Mouse (Mus musculus): ENCODE measurements at regions not wholly inside any gene's neighbourhood (a gene's known extent, or its start where the extent isn't known, plus 50 kb on each side); places are given as distances from the start of the nearest gene placed in this dataset.

DNA sequence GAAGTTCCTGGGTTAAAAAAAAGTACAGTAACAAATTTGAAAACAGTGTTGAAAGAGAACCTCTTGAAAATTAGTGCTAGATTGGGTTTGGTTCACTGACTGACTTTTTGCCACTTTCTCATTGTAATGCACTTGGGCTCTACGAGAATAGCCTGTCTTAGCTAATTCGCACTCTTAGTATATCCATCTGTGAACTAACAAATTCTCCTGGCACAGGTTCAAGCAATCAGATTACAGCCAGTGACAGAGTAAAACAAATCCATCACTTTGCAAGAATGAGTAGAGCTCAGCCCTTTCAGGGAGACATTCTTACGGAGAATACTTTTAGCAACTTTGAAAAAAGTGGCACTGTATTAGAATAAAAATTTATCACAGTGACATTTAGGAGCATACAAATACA is 331.9 kb upstream of the Robo2 start:
- DNase-seq (ENCODE audit: low spot score in 2 of 2), result peak in 1 of 2 experiments; percentile 12

DNA sequence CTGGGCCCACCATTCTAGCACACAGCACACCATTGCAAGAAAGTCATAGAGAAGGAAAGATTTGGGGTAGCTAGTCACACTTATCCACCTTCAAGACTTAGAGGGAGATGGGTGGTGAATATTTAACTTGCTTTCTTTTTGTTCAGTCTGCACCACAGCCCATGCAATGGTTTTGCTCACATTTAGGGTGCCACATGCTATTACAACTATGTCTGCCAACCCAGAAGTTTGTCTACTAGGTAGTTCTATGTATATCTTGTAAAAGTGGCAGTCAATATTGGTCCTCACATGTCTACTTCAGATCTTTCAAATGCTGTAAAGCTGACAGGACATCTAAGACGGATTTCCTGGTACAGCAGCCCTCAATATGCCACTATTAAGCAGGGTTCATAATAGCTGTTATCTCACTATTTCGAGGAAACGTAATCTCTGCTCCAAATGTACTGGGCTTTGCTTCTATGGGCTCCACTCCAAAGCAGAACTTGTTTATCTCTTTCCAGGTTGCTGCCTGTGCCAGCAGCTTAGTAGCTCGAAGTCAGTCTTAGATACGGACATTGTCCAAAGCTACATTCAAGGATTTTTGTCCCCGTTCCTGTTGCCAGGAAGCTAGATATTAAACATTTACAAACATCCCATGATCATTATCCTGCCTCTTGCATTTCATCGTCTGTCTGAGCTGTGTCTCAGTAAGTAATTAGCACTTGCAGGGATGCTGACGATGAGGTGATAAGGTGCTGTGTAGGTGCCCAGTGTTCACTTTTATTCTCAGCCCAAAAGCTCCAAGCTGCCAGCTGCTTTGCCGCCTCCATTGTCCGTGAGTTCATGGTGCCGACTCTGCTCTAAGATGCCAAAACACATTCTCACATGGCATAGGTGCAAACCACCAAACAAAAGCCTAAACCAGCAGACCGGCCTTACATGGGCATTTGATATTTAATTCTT is 327.8 kb upstream of the Robo2 start:
- peak in 1 of 2 experiments; percentile 4 for DNase-seq (ENCODE audit: low spot score in 2 of 2)

DNA sequence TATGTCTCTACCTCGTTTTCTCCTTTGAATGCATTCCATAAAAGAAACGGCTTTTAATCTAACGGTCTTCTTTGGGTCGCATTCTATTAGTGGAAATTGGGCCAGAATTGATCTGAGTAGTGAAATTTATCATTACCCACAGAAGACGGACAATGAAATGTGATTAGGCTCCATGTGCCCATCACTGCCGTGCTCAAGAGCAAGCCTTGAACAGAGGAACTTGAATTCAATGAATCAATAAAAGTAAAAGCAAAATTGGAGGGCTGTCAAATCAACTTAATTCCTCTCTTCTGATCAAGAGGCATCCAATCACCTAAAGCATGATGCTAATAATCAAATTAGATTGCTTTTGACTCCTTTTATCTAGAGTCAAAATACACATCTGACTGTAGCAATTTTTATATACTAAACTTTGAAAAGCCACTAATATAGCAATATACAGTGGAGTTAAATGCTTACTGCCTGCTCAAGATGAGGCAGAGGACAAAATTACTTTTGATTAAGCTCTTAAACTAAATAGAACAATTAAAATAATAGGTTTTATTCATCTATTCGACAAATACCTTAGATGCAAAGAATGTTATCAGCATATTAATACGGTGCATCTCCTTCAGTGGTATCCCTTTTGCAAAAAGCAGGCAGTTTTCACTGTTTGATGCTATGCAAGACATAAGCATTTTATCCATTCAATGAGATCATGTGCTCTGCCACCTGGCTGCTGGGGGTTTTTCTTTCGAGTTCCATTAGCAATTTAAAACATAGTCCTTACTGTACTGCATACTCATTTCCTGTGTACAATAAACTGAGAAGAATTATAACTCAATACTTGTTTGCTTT is 321.5 kb upstream of the Robo2 start:
- no peak for DNase-seq (ENCODE audit: low spot score in 2 of 2)

DNA sequence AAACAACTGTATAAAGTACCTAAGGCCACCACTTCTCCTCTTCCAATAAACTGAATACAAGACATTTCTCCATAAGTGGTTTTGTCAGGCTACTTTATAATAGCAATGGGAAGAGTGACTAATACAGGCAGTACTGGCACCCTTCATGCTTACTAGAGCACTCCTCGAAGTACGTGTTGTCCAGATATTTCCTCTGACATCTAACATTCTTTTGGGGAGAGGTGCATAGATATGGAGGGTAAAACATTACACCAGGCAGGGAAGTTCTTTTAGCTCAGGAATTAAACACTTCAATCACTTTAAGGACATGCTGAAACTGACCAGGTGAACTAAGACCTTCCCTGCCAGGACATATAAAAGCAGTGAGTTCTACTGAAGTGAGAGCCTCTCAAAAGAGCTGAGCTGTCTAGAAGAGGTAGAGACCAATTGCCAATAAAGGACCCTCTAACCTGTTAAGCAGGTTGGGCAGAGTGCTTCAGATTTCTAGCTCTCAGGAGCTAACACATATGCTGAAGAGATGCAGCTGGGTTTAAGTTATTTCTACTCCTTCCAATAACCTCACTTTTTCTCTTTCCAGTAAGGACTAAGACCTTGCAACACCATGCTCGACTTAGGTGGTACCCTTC is 318.7 kb upstream of the Robo2 start:
- no peak for DNase-seq (ENCODE audit: low spot score in 2 of 2)

DNA sequence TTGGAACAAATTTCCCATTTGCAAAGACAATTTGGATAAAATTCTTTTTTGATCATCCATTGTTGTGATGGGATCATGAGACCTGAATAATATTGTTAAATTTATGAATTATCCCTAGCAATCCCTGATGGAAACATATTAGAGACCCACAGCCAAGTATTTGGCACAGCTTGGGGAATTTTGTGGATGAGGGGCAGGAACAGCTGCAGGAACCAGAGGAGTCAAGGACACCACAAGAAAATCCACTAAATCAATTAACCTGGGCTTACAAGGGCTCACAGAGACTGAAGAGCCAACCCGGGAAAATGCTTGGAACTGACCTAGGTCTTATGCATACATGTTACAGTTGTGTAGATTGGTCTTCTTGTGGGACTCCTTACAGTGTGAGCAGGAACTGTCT is 311.6 kb upstream of the Robo2 start:
- DNase-seq (ENCODE audit: low spot score in 2 of 2), result no peak

DNA sequence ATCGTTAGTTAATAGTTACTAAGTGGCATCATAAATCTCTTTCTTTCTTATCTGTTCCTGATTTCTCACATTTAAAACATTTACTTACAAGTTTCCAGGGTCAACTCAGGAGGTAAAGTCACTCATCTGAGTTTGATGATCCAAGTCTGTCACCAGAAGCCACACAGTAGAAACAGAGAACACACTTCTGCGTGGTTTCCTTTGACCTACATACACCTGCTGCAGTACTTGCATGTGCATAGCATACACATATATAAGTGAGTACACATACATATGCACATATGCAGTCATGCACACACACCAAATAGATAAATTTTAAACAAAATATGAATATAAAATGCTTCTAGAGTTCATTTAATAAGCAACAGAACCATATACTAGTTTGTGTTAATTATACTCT is 306.5 kb upstream of the Robo2 start:
- DNase-seq (ENCODE audit: low spot score in 2 of 2), result no peak

DNA sequence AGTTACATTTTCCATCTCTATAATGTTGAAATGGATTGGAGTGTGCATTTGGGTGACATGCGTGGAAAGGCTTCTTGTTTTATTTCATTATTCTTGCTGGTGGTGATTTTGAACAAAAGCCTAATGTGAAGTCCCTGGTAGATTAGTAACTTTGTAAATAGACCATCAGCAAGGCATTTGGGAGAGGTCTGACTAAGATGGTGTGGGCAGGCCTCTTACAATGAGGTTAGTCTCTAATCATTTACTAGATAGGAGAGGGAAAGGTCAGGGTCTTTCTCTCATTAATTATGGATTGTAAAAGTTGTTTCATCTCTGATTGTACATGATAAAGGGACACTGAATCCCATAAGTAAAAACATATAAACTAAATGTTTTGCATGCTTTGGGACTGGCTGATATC is 306.0 kb upstream of the Robo2 start:
- no peak for DNase-seq (ENCODE audit: low spot score in 2 of 2)

DNA sequence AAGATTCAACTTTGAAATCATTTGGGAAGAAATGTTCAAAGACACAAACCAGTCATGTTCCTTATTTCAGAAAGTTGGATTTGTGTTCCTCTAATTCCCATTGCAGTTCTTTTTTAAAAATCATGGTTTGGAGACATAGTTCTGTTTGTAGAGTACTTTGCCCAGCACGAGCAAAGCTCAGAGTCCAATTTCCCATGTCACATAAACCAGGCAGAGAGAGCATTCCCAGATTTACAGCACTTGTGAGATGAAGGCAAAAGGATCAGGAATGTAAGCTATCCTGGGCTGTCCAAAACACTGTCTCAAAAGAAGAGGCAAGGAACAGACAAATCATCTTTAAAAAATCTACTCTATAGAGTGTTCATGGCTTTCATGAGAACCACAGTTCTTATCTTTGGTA is 303.3 kb upstream of the Robo2 start:
- no peak for DNase-seq (ENCODE audit: low spot score in 2 of 2)

DNA sequence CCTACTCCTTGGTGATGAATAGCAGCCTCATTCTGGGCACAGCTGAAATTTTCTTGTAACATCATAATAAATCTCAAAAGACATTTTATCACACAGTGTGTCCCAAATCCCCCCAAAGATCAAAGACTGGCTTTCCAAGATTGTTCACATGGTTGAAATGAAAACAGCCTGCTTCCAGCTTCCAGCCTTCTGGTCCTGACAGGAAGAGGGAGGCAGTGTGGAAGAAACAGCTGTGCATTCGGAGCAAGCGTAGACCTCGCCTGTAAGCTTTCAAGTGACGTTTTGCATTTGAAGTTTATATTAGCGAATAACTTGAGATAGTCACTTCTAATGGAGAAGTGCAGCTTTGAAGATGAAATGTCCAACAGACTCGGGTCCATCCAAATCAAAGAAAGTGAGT is 300.9 kb upstream of the Robo2 start:
- DNase-seq (ENCODE audit: low spot score in 2 of 2), result peak in 1 of 2 experiments; percentile 23

DNA sequence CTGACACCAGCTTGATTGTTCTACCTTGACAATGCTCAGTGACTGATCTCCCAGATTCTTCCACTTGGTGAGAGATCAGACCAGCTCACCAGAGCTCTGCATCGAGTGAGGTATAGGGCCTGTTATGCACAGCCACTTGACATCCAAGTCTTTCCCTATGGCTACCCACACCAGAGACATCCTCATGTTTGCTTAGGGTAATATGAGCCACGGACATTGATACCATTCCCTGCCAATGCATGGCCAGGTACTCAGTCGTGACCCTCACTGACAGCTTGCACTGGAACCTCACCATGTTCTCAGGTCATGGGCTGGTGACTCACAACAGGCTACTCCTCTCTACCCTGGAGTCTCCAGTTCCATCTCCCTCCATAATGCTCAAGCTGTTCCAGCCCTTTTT is 290.4 kb upstream of the Robo2 start:
- DNase-seq (ENCODE audit: low spot score in 2 of 2), result no peak

DNA sequence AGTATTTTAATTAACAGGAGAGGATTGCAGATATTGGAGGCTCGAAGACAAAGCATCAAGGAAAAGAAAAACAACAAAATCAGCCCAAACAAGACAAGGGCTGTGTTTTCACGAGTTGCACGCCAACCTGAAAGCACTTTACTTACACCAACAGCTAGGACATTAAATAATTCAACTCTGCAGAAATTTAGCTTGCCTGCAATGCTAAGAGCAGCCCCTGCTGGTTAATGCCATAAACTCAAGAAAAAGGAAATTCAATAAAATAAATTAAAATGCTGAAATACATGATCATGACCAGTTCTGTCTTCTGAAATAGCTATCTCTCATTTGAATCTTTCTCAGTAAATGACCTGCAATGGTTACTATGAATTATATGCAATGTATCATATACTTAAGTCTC is 271.7 kb upstream of the Robo2 start:
- peak in 1 of 2 experiments; percentile 34 for DNase-seq (ENCODE audit: low spot score in 2 of 2)

DNA sequence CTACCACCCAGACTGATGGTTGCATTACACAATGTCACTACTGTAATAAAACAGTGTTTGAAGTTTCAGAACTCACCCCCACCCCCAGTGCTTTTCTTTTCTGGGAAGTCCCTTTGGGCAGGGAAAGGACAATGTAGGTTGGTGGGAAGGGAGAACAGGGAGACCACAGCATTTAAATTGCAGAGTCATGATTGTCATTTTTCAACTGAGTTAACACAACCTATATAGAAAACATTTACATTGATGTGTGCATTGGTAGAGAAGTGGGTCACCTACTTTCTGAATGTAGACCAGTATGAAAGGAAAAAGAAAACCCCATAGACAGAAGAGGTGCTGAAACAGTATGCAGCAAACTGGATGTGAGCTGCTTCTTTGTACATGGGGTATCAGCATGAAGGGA is 264.0 kb upstream of the Robo2 start:
- no peak for DNase-seq (ENCODE audit: low spot score in 2 of 2)

DNA sequence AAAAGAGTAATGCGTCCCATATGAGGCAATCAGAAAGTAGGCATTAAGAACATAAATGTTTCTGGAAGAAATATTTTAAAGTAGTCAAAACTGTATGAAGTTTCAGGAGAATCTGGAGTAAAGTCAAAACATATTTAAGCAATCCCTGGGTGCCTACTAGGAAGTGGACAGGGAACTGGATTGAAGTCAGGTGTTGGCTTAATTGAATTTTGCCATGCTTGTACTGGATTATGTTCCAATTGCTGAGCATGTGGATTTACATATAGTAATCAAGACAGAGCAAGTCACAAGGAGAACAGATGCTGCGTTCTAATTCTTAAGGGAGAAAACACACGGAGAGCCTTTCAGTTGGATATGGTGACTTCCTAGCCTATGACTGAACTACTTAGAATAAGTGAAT is 259.8 kb upstream of the Robo2 start:
- peak in 1 of 2 experiments; percentile 18 for DNase-seq (ENCODE audit: low spot score in 2 of 2)

DNA sequence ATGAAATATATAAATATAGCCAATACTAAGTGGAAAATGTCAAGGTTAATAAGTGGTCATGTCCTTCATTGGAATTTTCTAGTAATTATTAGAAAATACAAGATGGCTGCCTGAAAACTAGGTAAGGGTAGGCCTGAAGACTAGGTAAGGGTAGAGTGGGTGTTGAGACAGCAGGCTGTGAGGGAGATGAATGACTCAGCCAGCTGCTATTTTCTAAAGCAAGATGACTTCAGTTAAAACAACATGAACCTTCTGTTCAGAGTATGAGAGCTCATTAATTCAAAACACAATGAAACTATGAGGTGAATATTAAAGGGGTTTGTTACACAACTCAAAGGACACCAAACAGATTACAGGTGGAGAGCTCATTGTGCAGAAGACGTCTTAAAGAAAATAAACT is 252.7 kb upstream of the Robo2 start:
- no peak for DNase-seq (ENCODE audit: low spot score in 2 of 2)

DNA sequence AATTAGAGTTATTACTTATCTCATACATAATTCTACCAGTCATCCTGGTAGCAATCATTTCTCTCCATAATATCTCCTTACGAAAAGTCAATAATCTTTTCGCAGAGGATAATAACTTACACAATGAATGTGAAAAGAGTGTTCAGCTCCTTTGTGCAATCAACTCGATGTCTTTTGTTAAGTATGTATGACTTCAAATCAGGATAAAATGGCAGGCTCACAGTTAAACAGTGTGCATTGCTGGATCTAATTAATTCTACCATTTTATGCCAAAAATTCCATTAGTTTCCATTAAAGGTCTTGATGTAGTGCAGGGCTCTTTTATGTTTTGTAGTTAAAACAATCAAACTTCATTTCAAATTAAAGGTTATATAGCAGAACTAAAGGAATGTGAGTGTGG is 239.6 kb upstream of the Robo2 start:
- DNase-seq (ENCODE audit: low spot score in 2 of 2), result no peak

DNA sequence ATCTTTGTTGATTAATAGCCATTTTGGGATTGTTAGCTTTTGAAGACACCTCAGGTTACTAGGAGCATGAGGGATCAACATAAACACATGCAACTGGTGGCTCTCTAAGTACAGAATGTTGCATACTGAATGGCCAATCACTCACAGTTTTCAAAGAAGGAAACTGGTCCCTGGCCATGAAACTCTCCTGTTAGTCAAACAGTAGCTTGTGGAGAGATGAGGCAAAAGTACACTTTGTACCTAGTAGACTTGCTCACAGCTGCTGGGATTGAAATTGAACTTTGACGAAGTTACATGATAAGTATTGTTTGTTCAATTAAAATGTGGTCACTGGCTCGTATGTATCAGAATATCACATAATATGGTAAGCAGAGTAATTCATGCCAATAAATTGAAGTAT is 237.6 kb upstream of the Robo2 start:
- no peak for DNase-seq (ENCODE audit: low spot score in 2 of 2)

DNA sequence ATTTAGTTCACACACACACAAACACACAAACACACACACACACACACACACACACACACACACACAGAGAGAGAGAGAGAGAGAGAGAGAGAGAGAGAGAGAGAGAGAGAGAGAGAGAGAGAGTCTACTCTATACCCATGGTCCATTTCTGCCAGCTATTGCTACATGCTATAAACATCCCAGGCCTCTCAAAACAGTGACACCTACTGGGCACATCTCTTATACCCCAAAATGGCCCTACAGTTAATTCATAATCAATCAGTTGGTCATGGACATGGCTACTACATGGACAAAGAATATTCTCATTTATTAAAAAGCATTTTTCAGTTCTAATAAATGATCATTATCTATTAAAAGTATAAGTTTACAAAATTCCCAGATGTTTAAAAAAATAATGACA is 236.8 kb upstream of the Robo2 start:
- no peak for DNase-seq (ENCODE audit: low spot score in 2 of 2)

DNA sequence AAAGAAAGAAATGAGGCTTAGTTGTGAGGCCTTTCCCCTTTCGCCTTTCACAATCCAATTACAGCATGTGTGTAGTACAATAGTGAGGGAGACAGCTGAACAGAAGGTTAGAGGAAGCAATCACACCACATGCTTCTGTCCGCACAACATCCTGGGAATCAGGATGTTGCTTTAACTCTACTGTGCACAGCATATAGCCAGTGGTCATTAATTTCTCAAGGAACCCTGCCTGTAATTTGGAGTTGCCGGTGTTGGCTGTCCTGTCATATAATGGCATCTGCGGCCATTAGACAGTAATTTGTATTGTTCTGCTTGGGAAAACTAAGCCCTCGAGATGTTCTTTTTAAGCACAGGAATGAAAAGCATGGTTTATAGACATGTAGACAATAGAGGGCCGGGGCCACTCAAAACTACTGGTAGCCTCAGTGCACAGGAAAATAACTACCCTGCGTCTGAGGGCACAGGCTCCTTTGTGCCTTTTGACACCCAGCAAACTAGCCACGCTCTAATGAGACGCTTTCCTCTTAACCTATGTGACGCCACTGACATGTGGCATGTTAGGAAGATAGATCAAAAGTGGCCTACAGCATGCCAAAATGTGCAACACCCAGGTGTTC is 233.2 kb upstream of the Robo2 start:
- no peak for DNase-seq (ENCODE audit: low spot score in 2 of 2)

DNA sequence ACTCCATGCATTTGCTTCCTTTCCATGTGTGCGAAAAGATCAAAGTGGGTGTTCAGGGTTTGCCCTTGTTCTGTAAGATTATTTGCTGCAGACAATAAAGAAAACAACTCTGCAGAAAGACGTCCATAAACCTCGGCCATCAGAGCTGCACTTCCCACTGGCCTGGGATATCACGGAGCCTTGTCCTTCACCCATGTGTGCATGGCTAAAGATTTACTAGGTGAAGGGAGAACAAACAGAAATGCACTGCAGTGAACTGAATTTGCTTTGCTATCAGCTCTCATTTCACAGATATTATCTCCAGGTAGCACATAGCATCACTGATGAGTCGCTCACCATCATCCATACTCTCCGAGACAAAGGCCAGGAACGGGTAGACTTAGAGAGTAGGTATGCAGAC is 228.2 kb upstream of the Robo2 start:
- DNase-seq (ENCODE audit: low spot score in 2 of 2), result no peak

DNA sequence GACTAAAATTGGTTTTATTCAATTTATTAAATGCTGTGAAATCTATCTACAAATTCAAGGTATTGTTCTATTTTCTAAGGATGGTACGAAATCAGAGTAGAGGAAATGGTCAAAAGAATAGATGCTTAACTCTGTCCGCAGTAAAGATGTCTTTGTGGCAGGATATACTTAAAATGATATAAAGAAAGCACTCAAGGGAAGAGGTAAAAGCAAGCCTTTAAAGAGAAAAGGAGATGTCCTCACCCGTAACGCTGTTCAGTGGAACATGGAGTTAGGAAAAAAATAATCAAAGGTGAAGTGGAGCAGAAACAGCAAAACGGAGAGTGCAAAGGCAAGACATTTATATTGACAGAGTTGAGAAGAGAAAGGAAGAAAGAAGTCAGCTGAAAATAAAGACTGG is 226.0 kb upstream of the Robo2 start:
- no peak for DNase-seq (ENCODE audit: low spot score in 2 of 2)

DNA sequence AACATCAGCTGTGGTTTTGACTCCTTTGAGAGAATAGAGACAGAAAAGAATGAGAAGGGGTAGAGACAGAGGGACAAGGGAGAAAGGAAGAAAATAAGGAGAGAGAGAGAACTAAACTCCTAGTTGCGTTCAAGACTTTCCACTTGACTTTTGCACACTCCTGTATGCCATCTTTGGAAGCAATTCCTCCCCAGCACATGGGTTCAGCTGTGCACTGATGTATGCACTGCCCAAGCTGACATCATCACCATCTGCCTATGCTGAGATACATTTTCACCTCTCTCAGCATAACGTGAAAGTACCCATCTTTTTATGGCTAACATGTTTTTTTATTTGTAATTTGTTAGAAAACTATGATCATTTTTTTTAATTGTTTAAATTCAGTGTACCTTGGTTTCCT is 214.2 kb upstream of the Robo2 start:
- DNase-seq (ENCODE audit: low spot score in 2 of 2), result no peak

DNA sequence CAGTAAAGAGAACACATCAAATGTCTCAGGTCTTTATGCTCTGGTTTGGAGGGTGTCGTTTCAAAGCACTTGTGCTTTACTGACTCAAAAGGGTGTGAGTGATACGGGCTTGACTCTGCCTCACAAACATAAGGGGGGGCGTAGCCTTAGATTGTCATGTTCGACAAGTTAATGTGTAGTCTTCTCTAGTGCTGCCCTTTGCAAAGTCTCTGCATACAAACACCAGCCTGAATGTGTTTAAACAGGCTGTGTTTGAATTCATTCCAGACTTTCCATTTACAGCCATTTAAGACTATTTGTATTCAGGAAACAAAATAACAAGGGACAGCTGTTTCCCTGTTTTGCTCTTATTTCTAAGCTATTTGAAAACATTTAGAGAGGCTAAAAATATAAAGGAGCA is 200.4 kb upstream of the Robo2 start:
- DNase-seq (ENCODE audit: low spot score in 2 of 2), result no peak
